Mouse (Mus musculus) stomach, postnatal 0 days (tissue): ENCODE measurements around the gene Tex10.

ENCODE experiments used
- CTCF ChIP-seq: IDR thresholded peaks from 2 replicates; pipeline ENCODE4 v1.5.1; 2016; ENCODE audit warnings: antibody characterized with exemption, low read depth, mild to moderate bottlenecking, moderate library complexity
- EP300 ChIP-seq: optimal IDR thresholded peaks from 2 replicates; pipeline ENCODE3; 2016; ENCODE audit warnings: antibody characterized with exemption

DNA sequence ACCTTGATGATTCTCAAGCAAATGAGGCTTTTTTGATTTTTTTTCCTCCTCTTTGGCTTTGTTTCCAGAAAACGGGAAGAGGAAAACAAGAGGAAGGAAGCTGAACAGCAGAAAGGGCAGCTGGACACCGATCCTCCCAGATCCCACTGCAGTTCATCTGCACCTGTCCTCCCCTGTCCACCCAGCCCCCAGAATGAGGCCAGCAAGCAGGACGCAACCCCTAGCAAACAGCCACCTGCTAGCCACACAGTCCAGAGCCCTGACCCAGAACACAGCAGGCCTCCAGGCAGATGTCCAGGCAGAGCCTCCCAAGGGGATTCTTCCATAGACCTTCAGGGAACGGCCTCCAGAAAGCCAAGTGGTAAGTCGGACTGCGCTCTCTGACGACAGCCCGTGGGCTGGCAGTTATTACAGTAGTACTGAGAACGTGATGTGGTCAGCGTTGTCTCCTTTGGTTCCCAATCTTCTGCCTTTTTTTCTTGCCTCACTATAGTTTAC lies 57.4 kb downstream of the Tex10 start:
- TF ChIP-seq CTCF (no peak), EP300 (no peak)
